Mouse (Mus musculus): ENCODE data around the gene Cyp2c68.
"Not testable (repeated sequence)": the region's sequence is repeated elsewhere in the genome, so short reads cannot be mapped to it uniquely, and the experiment has no call there.

The Cyp2c68 gene

DNA sequence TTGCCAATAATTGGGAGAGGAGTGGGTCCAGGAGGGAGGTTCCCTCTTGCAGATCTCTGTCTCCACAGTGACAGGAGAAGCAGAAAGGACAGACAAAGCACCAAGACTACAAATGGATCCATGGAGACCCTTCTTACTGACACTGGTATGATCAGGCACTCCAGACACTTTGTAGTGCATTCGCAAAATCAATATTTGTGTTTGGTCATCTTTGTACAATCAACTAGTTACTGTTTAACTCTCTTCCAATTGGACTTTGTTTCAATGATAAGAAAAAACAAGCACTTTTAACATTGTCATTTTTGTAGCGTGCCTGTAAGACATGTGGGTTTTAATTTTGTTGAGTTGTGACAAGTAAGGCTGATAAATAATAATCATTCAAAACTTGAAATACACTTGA is at the start of gene Cyp2c68:
Cyp2c68 (minus strand) TSS at position 135 of the 400 bp plus-strand sequence.
- no peak for DNase-seq (ENCODE audit: low read depth)

GRCm38 (mm10) chr19:39785458-39785857 is 44.6 kb upstream of the Cyp2c68 start:
- DNase-seq (ENCODE audit: low read depth) = peak; percentile 2

DNA sequence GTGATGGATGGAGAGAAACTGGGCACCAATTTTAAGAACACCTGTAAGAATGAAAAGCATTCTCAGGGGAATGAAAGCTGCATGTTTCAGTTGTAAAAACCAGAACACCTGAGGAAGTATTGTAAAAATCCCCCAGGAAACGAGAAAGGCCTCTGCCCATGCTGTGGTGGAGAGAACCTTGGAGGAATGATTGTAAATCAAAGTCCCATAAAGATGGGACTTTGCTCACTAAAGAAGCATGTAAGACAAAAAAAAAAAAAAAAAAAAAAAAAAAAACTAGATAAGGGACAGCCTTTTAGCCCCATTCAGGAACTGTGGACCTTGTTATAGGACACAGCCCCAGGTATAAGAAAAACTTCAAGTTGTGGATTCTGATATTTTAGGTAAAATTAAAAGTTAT is 4.5 kb upstream of the Cyp2c68 start:
- no peak for DNase-seq (ENCODE audit: low read depth)

GRCm38 (mm10) chr19:39744361-39744760 is 3.5 kb upstream of the Cyp2c68 start:
- not testable (repeated sequence) for DNase-seq (ENCODE audit: low read depth)

DNA sequence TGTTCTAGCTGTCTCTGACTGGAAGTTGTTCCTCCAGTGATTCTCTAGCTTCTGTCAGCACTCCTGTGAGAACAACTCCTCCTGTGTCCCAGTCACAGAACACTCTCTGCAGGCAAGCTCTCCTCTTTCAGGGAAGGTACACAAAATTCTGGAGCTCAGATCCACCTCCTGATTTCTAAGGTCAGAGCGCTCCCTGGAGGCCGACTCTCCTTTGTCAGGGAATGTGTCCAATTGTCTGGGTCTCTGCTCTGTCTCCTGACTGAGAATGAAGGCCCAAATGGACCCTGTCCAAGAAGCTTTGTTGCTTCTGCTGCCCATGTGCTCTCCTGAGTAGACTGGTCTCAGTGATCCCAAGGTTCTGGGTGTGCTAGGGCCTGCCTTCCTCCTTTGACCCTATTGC is 29.7 kb downstream of the Cyp2c68 start:
- not testable (repeated sequence) for DNase-seq (ENCODE audit: low read depth)

DNA sequence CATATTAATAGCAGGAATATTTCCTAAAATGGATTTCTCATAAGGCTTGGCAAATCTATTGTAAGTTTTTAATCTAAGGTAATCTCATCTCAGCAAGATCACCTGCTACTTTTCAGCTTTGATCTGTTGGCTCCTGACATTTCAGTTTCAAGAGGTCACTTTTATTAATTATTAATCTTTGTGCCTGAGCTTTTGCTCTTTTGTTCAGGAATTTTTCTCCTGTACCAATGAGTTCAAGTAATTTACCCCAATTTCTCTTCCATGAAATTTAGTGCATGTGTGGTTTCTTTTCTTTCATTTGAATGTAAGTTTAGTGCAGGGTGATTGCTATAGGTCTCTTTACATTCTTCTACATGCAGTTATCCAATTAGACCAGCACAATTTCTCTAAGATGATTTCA is 75.2 kb downstream of the Cyp2c68 start:
- DNase-seq (ENCODE audit: low read depth) = not testable (repeated sequence)

- no peak for DNase-seq (ENCODE audit: low read depth)
Measured at GRCm38 (mm10) chr19:39652381-39652780, 88.5 kb downstream of the Cyp2c68 start.

DNA sequence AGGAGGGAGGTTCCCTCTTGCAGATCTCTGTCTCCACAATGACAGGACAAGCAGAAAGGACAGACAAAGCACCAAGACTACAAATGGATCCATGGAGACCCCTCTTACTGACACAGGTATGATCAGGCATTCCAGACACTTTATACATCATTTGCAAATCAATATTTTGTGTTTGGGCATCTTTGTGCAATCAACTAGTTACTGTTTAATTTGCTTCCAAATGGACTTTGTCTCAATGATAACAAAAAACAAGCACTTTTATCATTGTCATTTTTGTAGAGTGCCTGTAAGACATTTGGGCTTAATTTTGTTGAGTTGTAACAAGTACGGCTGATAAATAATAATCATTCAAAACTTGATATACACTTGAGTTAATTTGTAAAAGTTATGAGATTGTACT is 91.9 kb downstream of the Cyp2c68 start, which contains the start of gene Cyp2c67:
Cyp2c67 (minus strand) TSS at position 114 of the 400 bp plus-strand sequence.
- no peak for DNase-seq (ENCODE audit: low read depth)

- no peak for DNase-seq (ENCODE audit: low read depth)
Measured at GRCm38 (mm10) chr19:39647519-39647918, 93.3 kb downstream of the Cyp2c68 start.

- DNase-seq (ENCODE audit: low read depth) = not testable (repeated sequence)
Measured at GRCm38 (mm10) chr19:39644551-39644950, 96.3 kb downstream of the Cyp2c68 start.

Data from NIH3T3 (cell line).